In the genomic region with DNA sequence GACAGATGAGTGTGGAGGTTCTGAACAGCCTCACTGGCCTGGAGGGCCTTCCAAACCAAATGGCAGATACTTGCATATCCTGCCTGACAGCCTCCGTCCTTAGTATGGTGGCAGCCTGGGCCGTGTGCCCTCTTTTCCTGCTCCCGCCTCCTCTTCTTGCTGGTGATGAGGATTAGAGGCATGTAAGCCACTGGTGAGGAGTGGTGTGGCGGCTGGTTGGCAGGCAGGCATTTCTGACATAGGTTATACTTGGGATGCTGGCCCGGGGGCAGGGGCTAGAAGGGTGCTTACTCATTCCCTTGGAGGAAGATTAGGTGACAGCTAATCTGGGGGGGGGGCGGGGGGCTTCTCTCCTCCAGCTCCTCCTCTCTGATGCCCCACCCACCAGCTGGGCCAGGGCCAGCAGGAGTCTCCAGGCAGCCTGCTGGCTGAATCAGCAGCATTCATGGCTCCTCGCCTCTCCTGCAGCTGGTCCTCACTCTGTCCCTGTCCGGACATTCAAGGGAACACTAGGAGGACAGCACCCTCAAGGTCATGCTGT, we compare ENCODE assay signal across 9 mouse cellular contexts. TPM values are rescaled to one million over a fixed set of nuclear protein-coding genes. Genes with fewer than 3 reads are reported as not detected.
DNase-seq lines count a peak whose midpoint lies in the region; ATAC-seq lines count a peak whose summit lies in the region.
"Had no signal": no experiment of that assay in that cellular context is flagged by ENCODE, and none has a peak within 500 bp of the region (broad histone marks: within the 10 kb centered on the region; RNA-seq: fewer than 3 reads in every experiment).

No protein-coding gene starts in this region.

- H3K9me3 ChIP-seq in forebrain, embryonic 15.5 days: no peaks in the 10 kb centered on the region
- H3K9me3 ChIP-seq: limb, embryonic 13.5 days had no signal

- no peaks in the 10 kb centered on the region for H3K27me3 ChIP-seq in forebrain, embryonic 15.5 days

- peak overlapping the region; percentile 15 for H3K4me3 ChIP-seq in forebrain, embryonic 15.5 days
- H3K4me3 ChIP-seq: limb, embryonic 13.5 days had no signal

- ATAC-seq in forebrain, embryonic 15.5 days (replicated peaks): no peak

- H3K36me3 ChIP-seq in forebrain, embryonic 15.5 days: no peaks in the 10 kb centered on the region
- H3K36me3 ChIP-seq: limb, embryonic 13.5 days had no signal

- DNase-seq in heart, adult 11 months: peak; percentile 83
- no peak for DNase-seq in heart, postnatal 4 days
- DNase-seq in left cerebral cortex, adult 8-10 months (ENCODE audit: low spot score in 2 of 2): peak; percentile 13 to 72
- DNase-seq in right cerebral cortex, adult 2 months (ENCODE audit: low spot score in 2 of 2): peak; percentile 62 to 73
- DNase-seq in gastrocnemius, postnatal 10 days: no peak
- DNase-seq in heart, postnatal 14 days: no peak
- no peak for DNase-seq in spleen, postnatal 36 days (ENCODE audit: low spot score in 2 of 2)

- 12% methylated on average over 8 of the region's 8 CpGs for WGBS in forebrain, embryonic 15.5 days

- no peak overlapping the region for H3K9ac ChIP-seq in forebrain, embryonic 15.5 days (replicated peaks)
- H3K9ac ChIP-seq: limb, embryonic 13.5 days had no signal

- H3K27ac ChIP-seq in forebrain, embryonic 15.5 days (replicated peaks): peak overlapping the region; percentile 9; the same call in 1 of the 2 replicates
- H3K27ac ChIP-seq: limb, embryonic 13.5 days had no signal

- intact Hi-C loops in heart, postnatal 14 days (cut with DNase I): no loop called here

- H3K4me2 ChIP-seq in forebrain, embryonic 15.5 days (replicated peaks): peak overlapping the region; percentile 34
- H3K4me2 ChIP-seq: limb, embryonic 13.5 days had no signal

- H3K4me1 ChIP-seq in forebrain, embryonic 15.5 days: peaks cover 67% of the 10 kb centered on the region

RNA-seq across cellular contexts. Expression of a gene that starts 3.3 kb away (rescaled TPM):
- total RNA-seq in heart, postnatal 4 days (2021): under 1 TPM; 0.23 to 0.31 TPM
- polyA plus RNA-seq in forebrain, embryonic 15.5 days (2015; fragmentation: Nextera tagmentation; extraction: Ambion mirVana): 159 and 172 TPM in 2 replicates
- total RNA-seq in left cerebral cortex, adult 8-10 months (2022): 100 to 1,000 TPM; 215 to 224 (median 220) TPM
- total RNA-seq in gastrocnemius, postnatal 10 days (2021): 1 to 10 TPM in 1 of 2 experiments, under 1 TPM in 1; 0.49 to 1.1 TPM
- 1 to 10 TPM in 1 of 2 experiments, under 1 TPM in 1; 0.83 to 1.0 TPM for total RNA-seq in heart, postnatal 14 days (2021)

Comparison
In these comparisons a context has a peak if more than half of its experiments do, and no peak if none do; other contexts are left out.
1. DNase-seq: peak in heart, adult 11 months (single experiment), left cerebral cortex, adult 8-10 months (2 of 2) and right cerebral cortex, adult 2 months (2 of 2); none in heart, postnatal 4 days (single experiment), gastrocnemius, postnatal 10 days (single experiment), heart, postnatal 14 days (0 of 2) and spleen, postnatal 36 days (0 of 2).
2. RNA of a gene that starts 3.3 kb away (total RNA-seq): 215 to 224 TPM in left cerebral cortex, adult 8-10 months; 0.49 to 1.1 TPM in gastrocnemius, postnatal 10 days, 0.83 to 1.0 TPM in heart, postnatal 14 days and 0.23 to 0.31 TPM in heart, postnatal 4 days; every median in the first group is over 100 times any median in the second.